Mouse (Mus musculus): ENCODE measurements around the gene Mchr1. TPM values are rescaled to one million over a fixed set of nuclear protein-coding genes. Genes with fewer than 3 reads are reported as not detected.
A peak's percentile ranks its signal among the peaks of the same experiment; 100 is the strongest.

The Mchr1 gene
- polyA plus RNA-seq, 1 experiment from 2014 or later = 0.05 TPM

DNA sequence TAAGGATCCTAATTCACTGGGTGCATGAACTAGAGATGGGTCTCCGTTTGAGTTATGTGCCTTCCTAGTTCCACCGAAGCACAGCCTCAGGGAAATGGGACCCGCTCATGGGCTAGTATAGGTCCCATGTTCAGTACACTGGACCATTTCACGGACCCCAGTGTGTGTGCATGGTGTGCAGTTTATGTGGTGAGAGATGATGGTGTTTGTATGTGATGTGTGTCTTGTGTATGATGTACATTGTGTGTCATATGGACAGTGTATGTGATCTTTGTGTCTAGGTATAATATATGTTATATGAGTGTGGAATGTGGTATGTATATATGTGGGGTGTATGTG lies 13.0 kb downstream of the Mchr1 start:
- no peak for TF ChIP-seq CTCF (IDR thresholded peaks at IDR 0.05)
- in situ Hi-C loops (cut with MboI; ENCODE audit: low pct_unique_long_range_greater_than_20kb) = no loop called here
- DNase-seq (ENCODE audit: low read depth, low spot score) (no peak), ATAC-seq (no peak)
- ChIA-PET POLR2A (interaction anchor here (1.3 kb wide), 1 partner anchor 25 kb away, joined by 3 read pairs; no protein-coding TSS in a partner anchor), CTCF (interaction anchor here (1.3 to 1.5 kb wide), 2 partner anchors 34 to 36 kb away, joined by 4 to 5 read pairs; no protein-coding TSS in a partner anchor)
- no peaks in the 10 kb centered on the region for H3K27me3 ChIP-seq

- TF ChIP-seq CTCF (IDR thresholded peaks at IDR 0.05) = no peak
- ChIA-PET POLR2A (no interaction called here), CTCF (no interaction called here)
- in situ Hi-C loops (cut with MboI; ENCODE audit: low pct_unique_long_range_greater_than_20kb) = no loop called here
- no peak for ATAC-seq
- DNase-seq (ENCODE audit: low read depth, low spot score) = no peak
- no peaks in the 10 kb centered on the region for H3K27me3 ChIP-seq
Observed at GRCm38 (mm10) chr15:81248951-81249579, 13.8 kb downstream of the Mchr1 start.

- no peaks in the 10 kb centered on the region for H3K27me3 ChIP-seq
- in situ Hi-C loops (cut with MboI; ENCODE audit: low pct_unique_long_range_greater_than_20kb) = no loop called here
- TF ChIP-seq CTCF (IDR thresholded peaks at IDR 0.05) = no peak
- DNase-seq (ENCODE audit: low read depth, low spot score) (no peak), ATAC-seq (no peak)
- POLR2A ChIA-PET = interaction anchor here (0.6 kb wide), 1 partner anchor 38 kb away, joined by 5 read pairs; no protein-coding TSS in a partner anchor
- CTCF ChIA-PET = interaction anchor here (1.0 to 1.6 kb wide), 6 partner anchors 11 to 50 kb away, joined by 3 to 5 read pairs (median 4); no protein-coding TSS in a partner anchor
Observed at GRCm38 (mm10) chr15:81252626-81253174, 17.4 kb downstream of the Mchr1 start.

GRCm38 (mm10) chr15:81253585-81253984 lies 18.3 kb downstream of the Mchr1 start:
- peak; percentile 52 for TF ChIP-seq CTCF (IDR thresholded peaks at IDR 0.05)

DNA sequence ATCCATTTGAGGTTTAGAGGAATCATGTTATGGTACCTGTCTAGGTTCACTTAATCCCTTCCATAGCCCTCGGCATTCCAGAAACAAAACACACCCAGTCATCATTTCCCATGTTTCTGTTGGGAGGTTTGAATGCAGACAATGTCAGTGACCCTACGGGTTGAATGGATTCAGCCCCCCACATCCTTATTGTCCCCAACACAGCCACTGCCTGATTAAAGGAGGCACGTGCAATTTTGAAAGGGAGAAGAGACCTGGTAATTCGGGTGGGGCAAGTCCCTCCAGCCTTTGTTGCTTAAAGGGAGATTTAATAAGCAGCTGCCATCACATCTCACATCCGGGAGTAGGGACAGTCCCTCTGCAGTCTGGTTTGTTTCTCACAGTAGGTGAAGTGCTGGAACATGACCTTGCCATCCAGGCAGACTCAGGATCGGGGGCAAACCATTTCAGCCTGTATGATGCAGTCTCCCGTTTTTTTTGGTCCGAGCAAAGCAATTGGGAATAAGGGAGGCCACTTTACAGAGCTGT lies 18.9 kb downstream of the Mchr1 start:
- DNase-seq (ENCODE audit: low read depth, low spot score) = no peak
- TF ChIP-seq CTCF (IDR thresholded peaks at IDR 0.05) = no peak
- CTCF ChIA-PET = no interaction called here
- POLR2A ChIA-PET = no interaction called here
- ATAC-seq = no peak
- H3K27me3 ChIP-seq = no peaks in the 10 kb centered on the region
- in situ Hi-C loops (cut with MboI; ENCODE audit: low pct_unique_long_range_greater_than_20kb) = no loop called here

More at GRCm38 (mm10) chr15:81253585-81253984, 18.3 kb downstream of the Mchr1 start:
- CTCF ChIA-PET = interaction anchor here (1.0 to 1.6 kb wide), 5 partner anchors 10 to 31 kb away, joined by 3 to 5 read pairs (median 4); no protein-coding TSS in a partner anchor
- no peak for ATAC-seq
- no peaks in the 10 kb centered on the region for H3K27me3 ChIP-seq
- in situ Hi-C loops (cut with MboI; ENCODE audit: low pct_unique_long_range_greater_than_20kb) = no loop called here
- no peak for DNase-seq (ENCODE audit: low read depth, low spot score)
- POLR2A ChIA-PET = interaction anchor here (0.6 kb wide), 2 partner anchors 28 to 39 kb away, joined by 3 to 5 read pairs; no protein-coding TSS in a partner anchor

DNA sequence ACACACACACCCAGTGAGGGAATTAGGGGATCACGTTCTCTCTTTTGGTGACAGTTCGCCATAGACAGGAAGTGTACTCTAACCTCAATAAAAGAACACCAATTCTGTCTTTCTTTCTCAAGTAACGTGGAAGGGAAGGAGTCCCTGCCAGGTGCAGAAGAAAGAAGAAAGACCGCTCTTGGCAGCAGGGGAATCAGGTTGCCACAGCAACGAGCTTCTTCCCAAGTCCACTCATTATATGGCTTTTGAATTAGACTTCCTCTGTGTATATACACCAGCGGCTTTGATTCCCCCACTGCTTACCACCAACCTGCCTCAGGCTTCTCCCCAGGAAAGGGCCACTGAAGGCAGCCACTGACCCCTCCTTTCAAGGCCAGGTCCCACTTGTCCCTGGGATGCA lies 19.8 kb downstream of the Mchr1 start:
- POLR2A ChIA-PET = no interaction called here
- ATAC-seq = no peak
- CTCF ChIA-PET = no interaction called here
- in situ Hi-C loops (cut with MboI; ENCODE audit: low pct_unique_long_range_greater_than_20kb) = no loop called here
- H3K27me3 ChIP-seq = no peaks in the 10 kb centered on the region
- TF ChIP-seq CTCF (IDR thresholded peaks at IDR 0.05) = no peak
- DNase-seq (ENCODE audit: low read depth, low spot score) = no peak

DNA sequence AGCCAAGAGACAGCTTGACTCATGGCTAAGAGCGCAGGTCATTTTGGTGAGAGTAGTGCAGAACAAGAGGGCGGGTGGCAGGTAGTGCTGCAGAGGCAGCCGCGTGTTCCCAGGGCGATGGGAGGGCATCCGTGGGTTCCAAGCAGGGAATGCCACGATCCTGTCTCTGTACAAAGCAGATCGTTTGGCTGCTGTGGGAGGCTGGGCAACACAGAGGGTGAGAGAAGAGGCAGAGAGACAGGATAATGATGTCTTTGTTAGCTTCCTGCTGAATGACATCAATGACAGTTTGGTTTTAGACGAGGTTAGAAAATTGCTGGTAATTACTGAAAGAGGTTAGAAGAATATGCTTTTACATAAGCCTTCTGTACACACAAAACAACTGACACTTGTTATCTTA lies 23.0 kb downstream of the Mchr1 start:
- in situ Hi-C loops (cut with MboI; ENCODE audit: low pct_unique_long_range_greater_than_20kb) = no loop called here
- DNase-seq (ENCODE audit: low read depth, low spot score) = no peak
- CTCF ChIA-PET = interaction anchor here (1.8 to 2.4 kb wide), 2 partner anchors 13 to 17 kb away, joined by 4 to 7 read pairs; no protein-coding TSS in a partner anchor
- POLR2A ChIA-PET = no interaction called here
- no peak for ATAC-seq
- no peak for TF ChIP-seq CTCF (IDR thresholded peaks at IDR 0.05)
- no peaks in the 10 kb centered on the region for H3K27me3 ChIP-seq

DNA sequence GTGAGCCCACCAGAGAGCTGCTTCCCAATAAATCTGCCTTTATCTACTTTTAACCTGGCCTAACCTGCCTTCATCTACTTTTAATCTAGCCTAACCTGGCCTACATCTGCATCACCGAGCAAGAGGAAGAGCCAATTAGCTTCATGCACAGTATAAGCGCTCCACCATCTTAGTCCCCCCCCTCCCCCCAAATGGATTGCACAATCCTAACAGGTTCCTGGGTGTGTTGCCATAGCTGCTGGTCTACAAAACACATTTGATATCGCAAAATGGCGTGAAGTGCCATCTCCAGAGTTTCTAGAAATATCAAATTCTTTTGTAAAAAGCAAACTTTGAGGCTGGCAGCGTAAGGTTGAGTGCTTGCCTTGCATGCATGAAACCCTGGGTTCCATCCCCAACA lies 24.0 kb downstream of the Mchr1 start:
- in situ Hi-C loops (cut with MboI; ENCODE audit: low pct_unique_long_range_greater_than_20kb) = no loop called here
- no peaks in the 10 kb centered on the region for H3K27me3 ChIP-seq
- no peak for DNase-seq (ENCODE audit: low read depth, low spot score)
- CTCF ChIA-PET = interaction anchor here (1.0 to 2.4 kb wide), 3 partner anchors 12 to 25 kb away, joined by 3 to 7 read pairs (median 4); no protein-coding TSS in a partner anchor
- no peak for TF ChIP-seq CTCF (IDR thresholded peaks at IDR 0.05)
- ATAC-seq = no peak
- POLR2A ChIA-PET = no interaction called here

DNA sequence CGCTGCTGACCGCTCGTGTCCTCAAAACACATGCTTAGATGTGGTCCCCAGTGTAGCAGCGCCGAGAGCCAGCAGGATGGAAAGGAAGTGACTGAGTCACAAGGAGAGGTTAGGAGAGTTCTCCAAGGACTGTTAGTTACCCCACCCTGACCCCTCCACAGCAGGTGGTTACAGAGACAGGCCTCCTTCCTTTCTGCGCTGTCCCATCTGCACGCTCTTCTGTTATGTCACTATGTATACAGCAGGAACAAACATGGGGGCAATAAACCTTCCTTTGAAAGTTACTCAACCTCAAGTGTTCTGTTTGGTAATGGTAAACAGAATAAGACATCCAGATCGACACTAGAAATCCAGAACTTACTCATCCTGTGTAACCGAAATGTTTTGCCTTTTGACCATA lies 24.9 kb downstream of the Mchr1 start:
- TF ChIP-seq CTCF (IDR thresholded peaks at IDR 0.05) = no peak
- POLR2A ChIA-PET = no interaction called here
- in situ Hi-C loops (cut with MboI; ENCODE audit: low pct_unique_long_range_greater_than_20kb) = no loop called here

DNA sequence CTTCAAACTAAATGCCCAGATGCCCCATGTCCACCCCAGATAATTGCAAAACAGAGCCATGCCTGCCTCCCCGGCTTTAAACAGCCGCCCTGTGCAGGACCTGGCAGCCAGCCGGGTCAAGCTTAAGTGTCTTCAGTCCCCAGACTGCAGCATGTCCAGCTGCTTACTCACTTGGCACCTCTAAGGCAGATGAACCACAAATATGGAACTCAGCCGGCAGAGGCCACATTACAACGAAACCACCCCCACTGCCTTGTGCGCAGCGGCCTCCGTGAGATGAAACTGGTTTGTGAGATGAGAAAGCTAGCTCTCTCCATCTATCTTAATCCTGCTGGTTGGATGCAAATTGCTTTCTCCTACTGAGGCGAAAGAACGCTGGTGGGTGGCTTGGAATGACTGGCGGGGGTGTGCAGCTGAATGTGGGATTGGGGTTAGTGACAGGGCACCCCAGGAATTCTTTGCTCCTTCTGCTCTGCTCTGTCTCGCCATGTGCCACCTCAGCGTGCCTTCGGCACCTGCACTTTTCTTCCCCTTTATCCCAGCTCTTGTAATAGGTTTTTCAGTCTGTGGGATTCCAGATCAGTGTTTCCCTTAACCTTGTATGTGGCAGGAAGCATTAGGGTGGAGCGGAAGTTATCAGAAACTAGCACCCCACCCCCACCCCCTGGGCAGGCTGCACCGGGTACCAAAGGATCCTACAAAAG lies 29.2 kb downstream of the Mchr1 start:
- CTCF ChIA-PET = interaction anchor here (0.8 to 1.4 kb wide), 4 partner anchors 12 to 43 kb away, joined by 3 to 4 read pairs (median 3); no protein-coding TSS in a partner anchor
- POLR2A ChIA-PET = no interaction called here
- ATAC-seq = peak; percentile 95
- in situ Hi-C loops (cut with MboI; ENCODE audit: low pct_unique_long_range_greater_than_20kb) = no loop called here
- TF ChIP-seq CTCF (IDR thresholded peaks at IDR 0.05) = no peak
- no peaks in the 10 kb centered on the region for H3K27me3 ChIP-seq
- peak; percentile 94 for DNase-seq (ENCODE audit: low read depth, low spot score)

More for the DNA sequence above, 24.9 kb downstream of the Mchr1 start:
- H3K27me3 ChIP-seq = no peaks in the 10 kb centered on the region
- CTCF ChIA-PET = interaction anchor here (1.0 to 1.2 kb wide), 2 partner anchors 9 to 24 kb away, joined by 3 read pairs; no protein-coding TSS in a partner anchor
- DNase-seq (ENCODE audit: low read depth, low spot score) (no peak), ATAC-seq (no peak)

Data from Patski (cell line).